Mouse (Mus musculus) right cerebral cortex, postnatal 14 days (tissue): ENCODE measurements around the gene Rybp.

Source experiments
- DNase-seq: peaks from one replicate; pipeline ENCODE4 v3.0.0; 2022

Rybp gene

DNA sequence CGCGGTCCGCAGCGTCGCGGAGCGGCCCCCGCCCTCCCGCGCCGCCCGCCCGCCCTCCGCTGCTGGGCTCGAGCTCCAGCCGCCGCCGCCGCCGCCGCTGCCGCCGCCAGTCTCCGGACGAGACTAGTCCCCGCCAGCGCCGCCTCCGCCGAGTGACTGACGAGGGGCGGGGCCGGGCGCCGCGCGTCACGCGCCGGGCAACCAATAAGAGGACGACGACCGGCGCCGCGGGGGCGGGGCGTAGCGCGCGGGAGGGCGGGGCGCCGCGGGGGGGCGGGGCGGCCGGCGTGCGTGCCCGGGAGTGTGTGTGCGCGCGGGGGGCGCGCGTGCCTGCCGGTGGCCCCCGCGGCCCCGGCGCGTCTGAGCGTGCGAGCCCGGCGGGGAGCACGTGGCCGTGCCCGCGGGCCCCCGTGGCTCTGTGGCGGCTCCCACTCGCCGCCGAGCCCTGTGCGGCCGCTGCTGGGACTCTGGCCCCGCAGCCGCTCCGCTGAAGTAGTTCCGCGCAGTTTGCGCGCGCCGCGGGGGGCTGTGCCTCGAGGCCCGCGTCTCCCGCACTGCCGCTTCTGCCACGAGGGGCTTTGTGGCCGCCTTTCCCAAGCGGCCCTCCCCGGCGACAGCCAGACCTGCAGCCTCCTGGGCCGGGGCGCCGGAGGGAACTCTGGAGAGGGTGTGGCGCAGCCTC lies at the start of gene Rybp:
TSS of gene Rybp (minus strand) at position 152 of the 682 bp plus-strand sequence.
- DNase-seq, result peak; percentile 97

- DNase-seq, result no peak
These were observed 49.4 kb upstream of the Rybp start for GRCm38 (mm10) chr6:100336591-100337148.

GRCm38 (mm10) chr6:100335506-100336144 lies 48.3 kb upstream of the Rybp start:
- no peak for DNase-seq

GRCm38 (mm10) chr6:100333745-100334144 lies 46.5 kb upstream of the Rybp start:
- no peak for DNase-seq

DNA sequence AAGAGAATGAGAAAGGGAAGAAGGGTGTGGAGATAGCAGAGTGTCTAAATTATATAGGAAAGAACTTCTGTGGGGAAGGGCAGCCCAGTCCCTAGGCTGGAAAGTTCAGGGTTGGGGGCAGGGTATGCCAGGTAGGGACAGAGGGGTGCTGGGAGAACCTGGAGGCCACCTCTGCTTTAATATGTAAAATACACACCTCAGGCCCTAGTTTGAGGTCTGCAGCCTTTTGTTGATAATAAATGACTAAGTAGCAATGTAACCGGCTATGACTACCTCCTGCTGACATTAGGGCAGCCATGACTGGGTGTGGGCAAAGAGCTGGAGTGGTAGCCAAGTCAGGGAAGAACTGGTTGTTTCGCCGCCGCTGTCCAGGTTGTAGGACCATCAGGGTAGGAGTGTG lies 45.2 kb upstream of the Rybp start:
- DNase-seq, result no peak

GRCm38 (mm10) chr6:100331582-100331981 lies 44.3 kb upstream of the Rybp start:
- DNase-seq, result no peak

GRCm38 (mm10) chr6:100331055-100331454 lies 43.8 kb upstream of the Rybp start:
- no peak for DNase-seq

DNA sequence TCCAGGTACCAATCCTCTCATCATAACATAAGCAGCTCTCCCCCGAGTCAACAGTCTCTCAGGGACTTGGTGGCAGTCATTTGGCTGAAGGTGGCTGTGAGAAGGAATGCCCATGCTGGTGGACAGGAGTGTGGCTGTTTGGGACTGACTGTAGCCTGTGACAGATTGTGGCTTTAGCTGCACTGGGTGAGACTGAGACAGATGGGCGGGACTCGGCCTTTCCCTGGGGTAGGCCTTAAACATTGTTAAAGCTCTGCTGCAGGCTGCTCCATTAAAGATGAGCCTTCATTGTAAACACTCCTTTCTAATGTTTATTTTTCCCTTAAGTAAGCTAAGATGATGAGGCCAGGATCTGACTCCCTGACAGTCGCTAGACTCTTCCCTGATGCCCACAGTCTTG lies 42.3 kb upstream of the Rybp start:
- DNase-seq, result no peak

GRCm38 (mm10) chr6:100327050-100327449 lies 39.8 kb upstream of the Rybp start:
- DNase-seq, result peak; percentile 48

- DNase-seq, result no peak
These were observed 36.6 kb upstream of the Rybp start for GRCm38 (mm10) chr6:100323756-100324430.

DNA sequence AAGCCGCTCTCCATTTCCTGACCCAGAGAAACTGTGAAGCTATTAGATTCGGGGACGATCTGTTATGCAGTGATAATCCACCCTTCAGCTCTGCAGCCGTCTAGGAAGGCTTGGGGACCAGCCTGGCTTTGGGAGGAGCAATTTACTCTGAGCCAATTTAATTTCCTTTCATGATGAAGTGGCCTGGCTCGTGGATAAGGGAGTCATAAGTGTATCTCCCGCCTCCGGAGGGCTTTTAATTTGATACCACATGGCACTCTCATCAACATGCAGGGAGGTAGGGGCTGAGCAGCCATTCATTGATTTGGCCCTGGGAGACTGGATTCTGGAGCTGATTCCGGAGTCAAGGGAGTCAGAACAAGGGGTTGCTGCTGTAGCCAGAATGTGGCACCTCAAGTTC lies 35.3 kb upstream of the Rybp start:
- no peak for DNase-seq

GRCm38 (mm10) chr6:100322145-100322544 lies 34.9 kb upstream of the Rybp start:
- DNase-seq, result no peak

DNA sequence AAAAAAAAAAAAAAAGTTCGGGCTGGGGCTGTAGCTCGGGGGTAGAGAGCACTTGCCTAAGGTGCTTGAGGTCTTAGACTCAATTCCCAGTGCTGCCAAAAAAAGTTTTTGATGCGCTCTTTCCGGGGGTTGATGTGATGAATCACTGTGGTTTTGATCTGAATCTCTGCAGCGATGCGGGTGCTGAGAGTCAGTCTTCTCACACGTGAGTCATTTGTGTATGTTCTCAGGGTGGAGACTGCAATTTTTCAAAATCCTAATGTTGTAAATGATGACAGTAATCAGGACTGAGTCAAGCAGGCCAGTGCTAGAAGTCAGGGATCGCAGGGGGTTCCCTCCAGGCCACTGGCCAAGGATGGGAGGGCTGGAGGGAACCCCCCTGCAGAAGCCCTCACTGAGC lies 26.9 kb upstream of the Rybp start:
- DNase-seq, result no peak

DNA sequence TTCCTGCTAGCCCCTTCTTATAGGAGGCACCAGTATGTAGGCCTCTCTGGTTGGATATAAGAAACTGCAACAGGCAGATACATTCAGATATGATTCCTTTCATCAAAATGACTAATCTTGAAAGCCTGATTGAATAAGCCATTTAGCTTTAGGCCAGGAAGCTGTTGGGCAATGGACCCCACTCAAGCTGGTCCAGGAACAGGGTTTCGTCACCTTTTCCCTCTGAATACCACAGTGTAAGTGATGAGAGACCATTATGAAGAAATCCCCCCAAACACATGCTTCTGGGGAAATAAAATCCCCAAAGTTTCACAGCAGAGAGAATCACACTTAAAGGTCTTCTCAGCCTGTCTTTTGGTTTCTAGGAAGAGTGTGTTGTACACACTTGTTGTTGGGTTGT lies 23.9 kb upstream of the Rybp start:
- no peak for DNase-seq

- DNase-seq, result no peak
These were observed 17.5 kb upstream of the Rybp start for GRCm38 (mm10) chr6:100304831-100305230.

GRCm38 (mm10) chr6:100301410-100302108 lies 14.3 kb upstream of the Rybp start:
- DNase-seq, result no peak

- no peak for DNase-seq
These were observed 13.5 kb upstream of the Rybp start for GRCm38 (mm10) chr6:100300831-100301230.

DNA sequence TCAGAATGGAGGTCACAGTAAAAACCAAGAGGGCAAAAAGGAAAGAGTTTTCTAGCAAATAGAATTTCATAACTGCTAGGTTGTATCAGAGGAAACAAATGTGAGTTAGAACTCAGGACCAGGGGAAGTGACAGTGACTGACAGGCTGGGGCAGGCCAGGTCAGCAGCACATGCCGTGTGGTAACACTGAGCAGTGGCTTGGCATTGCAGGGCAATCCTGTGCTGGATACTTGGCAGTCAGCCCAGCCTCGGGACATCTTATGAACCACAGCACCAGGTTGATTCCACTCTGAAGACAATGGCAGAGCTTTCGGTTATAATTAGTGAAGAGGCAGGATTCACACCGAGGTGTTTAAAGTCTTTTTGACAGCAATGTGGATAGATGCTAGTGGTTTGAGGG lies 11.7 kb upstream of the Rybp start:
- no peak for DNase-seq

GRCm38 (mm10) chr6:100297536-100297935 lies 10.3 kb upstream of the Rybp start:
- no peak for DNase-seq

DNA sequence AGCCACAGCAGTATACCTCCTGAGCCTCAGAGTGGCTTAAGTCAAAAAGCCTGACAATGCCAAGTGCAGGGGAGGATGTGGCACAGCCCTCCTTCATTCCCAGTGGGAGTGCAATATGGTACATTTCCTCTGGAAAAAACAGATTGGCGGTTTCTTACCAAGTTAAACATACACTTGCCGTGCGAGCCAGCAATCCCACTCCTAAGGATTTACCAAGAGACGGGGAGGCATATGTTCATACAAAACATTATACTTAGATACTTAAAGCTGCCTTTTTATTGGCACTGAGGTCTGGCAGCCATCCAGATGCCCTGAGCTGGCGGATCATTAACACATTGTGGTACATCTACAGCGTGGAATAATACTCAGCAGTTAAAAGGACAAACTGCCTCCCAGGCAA lies 5.1 kb upstream of the Rybp start:
- peak; percentile 70 for DNase-seq

DNA sequence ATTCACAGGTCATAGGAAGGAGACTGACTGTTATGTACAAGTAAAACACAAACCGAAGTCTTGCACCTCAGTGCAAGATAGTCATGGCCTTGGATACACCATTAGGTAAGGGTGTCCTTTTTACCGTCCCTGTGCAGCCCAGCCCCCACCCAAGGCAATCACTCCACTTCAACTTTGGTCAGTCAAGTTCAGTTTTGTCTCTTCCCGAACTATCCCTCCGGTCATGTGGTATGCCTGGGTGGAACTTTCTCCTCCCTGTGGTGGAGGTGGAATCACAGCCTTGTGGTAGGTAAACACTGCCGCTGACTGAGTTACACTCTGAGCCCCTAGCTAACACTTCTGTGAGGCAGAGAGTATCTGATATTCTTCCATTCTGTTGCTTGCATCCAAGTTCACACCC lies 1.8 kb upstream of the Rybp start:
- no peak for DNase-seq

DNA sequence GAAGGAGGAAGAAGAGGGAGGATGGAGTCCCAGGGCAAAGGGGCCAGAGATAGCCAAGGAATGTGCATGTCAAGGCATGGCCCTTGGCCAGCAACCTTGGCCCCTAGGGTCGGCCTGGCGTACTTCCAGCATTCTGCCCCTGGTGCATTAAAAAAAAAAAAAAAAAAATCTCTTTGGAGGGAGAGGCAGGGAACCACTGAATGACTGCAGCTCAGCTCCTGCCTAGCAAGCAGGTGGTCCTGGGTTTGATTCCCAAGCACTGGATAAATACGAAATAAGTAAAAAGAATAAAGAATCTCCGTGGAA lies 1.4 kb upstream of the Rybp start:
- DNase-seq, result peak; percentile 21

DNA sequence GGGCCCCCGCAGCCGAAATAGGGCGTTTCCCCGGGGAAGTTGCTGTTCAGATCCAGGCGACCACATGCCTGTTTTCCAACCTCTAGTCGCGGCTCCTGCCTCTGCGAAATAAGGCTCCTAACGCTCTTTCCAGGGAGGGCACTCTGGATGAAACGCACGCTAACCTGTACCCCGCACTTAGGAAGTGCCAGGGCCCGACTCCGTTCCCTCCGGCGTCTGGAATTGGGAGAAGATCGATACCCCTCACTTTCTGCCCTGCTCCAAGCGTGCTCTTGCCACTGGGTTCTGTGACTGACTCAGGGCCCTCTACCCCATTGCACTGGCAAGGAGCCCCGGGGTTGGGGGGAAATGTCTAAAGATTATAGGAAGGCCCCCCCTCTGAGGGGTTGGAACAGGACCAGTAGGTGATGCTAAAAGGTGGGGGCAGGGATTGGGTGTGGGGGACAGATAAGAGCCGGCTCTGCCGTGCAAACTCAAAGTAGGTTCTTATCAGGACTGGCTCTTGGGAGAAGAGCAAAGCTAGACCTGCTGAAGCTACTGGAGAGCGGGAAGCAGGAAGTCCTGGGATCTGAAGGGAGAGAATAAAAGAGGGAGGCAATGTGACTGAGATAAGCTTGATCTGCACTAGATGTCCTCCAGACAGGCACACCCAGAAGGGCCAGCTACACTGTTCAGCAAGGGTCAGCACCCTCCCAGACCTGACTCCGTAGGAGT lies 888 bp upstream of the Rybp start:
- peak; percentile 13 for DNase-seq
